Mouse (Mus musculus): ENCODE data around the gene Gm17581. TPM values are rescaled to one million over a fixed set of nuclear protein-coding genes. Genes with fewer than 3 reads are reported as not detected.
"Not testable (repeated sequence)": the region's sequence is repeated elsewhere in the genome, so short reads cannot be mapped to it uniquely, and the experiment has no call there.

Gm17581 gene
- polyA plus RNA-seq, 1 experiment from 2014 or later = not detected

- no peaks in the 10 kb centered on the region for H3K4me1 ChIP-seq (ENCODE audit: insufficient read depth)
- H3K9ac ChIP-seq = no peak overlapping the region
- no peak for TF ChIP-seq CTCF (IDR thresholded peaks at IDR 0.05; ENCODE audit: low read depth)
- no peaks in the 10 kb centered on the region for H3K27me3 ChIP-seq (ENCODE audit: insufficient read depth, low read length)
- H3K27ac ChIP-seq (ENCODE audit: low read depth) = no peak overlapping the region
- WGBS = 54% methylated on average over 19 of the region's 19 CpGs
- no peak overlapping the region for H3K4me2 ChIP-seq
- H3K36me3 ChIP-seq (ENCODE audit: insufficient read depth) = 0 out of 2 replicates have a peak, but pooled peaks cover 15% of the 10 kb centered on the region
- DNase-seq (no peak), ATAC-seq (ENCODE audit: insufficient read depth) (no peak)
- no peak overlapping the region for H3K4me3 ChIP-seq (ENCODE audit: low read depth, low read length)
- no peaks in the 10 kb centered on the region for H3K9me3 ChIP-seq (ENCODE audit: low read depth, low read length)
These were observed 34.2 kb downstream of the Gm17581 start for GRCm38 (mm10) chr2:155701399-155701919.

- 89% methylated on average over 6 of the region's 6 CpGs for WGBS
- DNase-seq; H3K4me2 ChIP-seq; H3K9me3 ChIP-seq (ENCODE audit: low read depth, low read length); H3K36me3 ChIP-seq (ENCODE audit: insufficient read depth); H3K4me1 ChIP-seq (ENCODE audit: insufficient read depth); ATAC-seq (ENCODE audit: insufficient read depth); H3K9ac ChIP-seq; H3K27me3 ChIP-seq (ENCODE audit: insufficient read depth, low read length); H3K27ac ChIP-seq (ENCODE audit: low read depth); H3K4me3 ChIP-seq (ENCODE audit: low read depth, low read length): not testable (repeated sequence)
These were observed 37.2 kb downstream of the Gm17581 start for GRCm38 (mm10) chr2:155698443-155698842.

DNA sequence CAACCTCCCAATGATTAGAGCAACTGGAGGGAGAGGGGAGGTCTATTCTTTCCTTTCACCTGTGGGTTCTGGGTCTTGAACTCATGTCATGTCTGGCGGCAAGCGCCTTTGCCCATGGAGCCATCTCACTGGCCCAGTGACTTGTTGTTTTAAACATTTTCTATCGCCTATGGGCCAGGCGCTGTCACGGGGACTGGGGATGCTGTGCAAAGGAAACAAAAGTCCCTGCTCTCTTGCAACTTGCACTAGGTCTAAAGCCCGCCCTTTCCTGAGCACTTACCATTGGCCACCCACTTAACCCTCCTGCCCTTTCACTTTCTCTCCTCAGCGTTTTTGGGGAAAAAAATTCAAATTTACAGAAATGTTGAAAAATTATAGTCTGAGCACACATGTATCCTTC lies 38.8 kb downstream of the Gm17581 start:
- Histone ChIP-seq H3K4me2 (no peak overlapping the region), H3K4me1 (ENCODE audit: insufficient read depth) (no peaks in the 10 kb centered on the region), H3K4me3 (ENCODE audit: low read depth, low read length) (no peak overlapping the region), H3K36me3 (ENCODE audit: insufficient read depth) (no peaks in the 10 kb centered on the region), H3K27ac (ENCODE audit: low read depth) (no peak overlapping the region), H3K9ac (no peak overlapping the region), H3K9me3 (ENCODE audit: low read depth, low read length) (no peaks in the 10 kb centered on the region), H3K27me3 (ENCODE audit: insufficient read depth, low read length) (no peaks in the 10 kb centered on the region)
- 62% methylated on average over 7 of the region's 7 CpGs for WGBS
- ATAC-seq (ENCODE audit: insufficient read depth) = no peak
- no peak for TF ChIP-seq CTCF (IDR thresholded peaks at IDR 0.05; ENCODE audit: low read depth)
- no peak for DNase-seq

GRCm38 (mm10) chr2:155696091-155696558 lies 39.5 kb downstream of the Gm17581 start:
- no peak overlapping the region for H3K4me3 ChIP-seq (ENCODE audit: low read depth, low read length)
- WGBS = 18% methylated on average over 7 of the region's 7 CpGs

GRCm38 (mm10) chr2:155695316-155695715 lies 40.4 kb downstream of the Gm17581 start:
- TF ChIP-seq CTCF (IDR thresholded peaks at IDR 0.05; ENCODE audit: low read depth) = no peak
- Histone ChIP-seq H3K9me3 (ENCODE audit: low read depth, low read length) (no peaks in the 10 kb centered on the region), H3K4me3 (ENCODE audit: low read depth, low read length) (no peak overlapping the region), H3K27ac (ENCODE audit: low read depth) (no peak overlapping the region), H3K9ac (no peak overlapping the region), H3K27me3 (ENCODE audit: insufficient read depth, low read length) (no peaks in the 10 kb centered on the region), H3K4me1 (ENCODE audit: insufficient read depth) (peaks cover 6% of the 10 kb centered on the region; the same call in 1 of the 2 replicates), H3K4me2 (no peak overlapping the region), H3K36me3 (ENCODE audit: insufficient read depth) (no peaks in the 10 kb centered on the region)
- 70% methylated on average over 3 of the region's 3 CpGs for WGBS
- ATAC-seq (ENCODE audit: insufficient read depth) (no peak), DNase-seq (no peak)

More at GRCm38 (mm10) chr2:155696091-155696558, 39.5 kb downstream of the Gm17581 start:
- H3K4me2 ChIP-seq = no peak overlapping the region
- H3K27me3 ChIP-seq (ENCODE audit: insufficient read depth, low read length) = no peaks in the 10 kb centered on the region
- no peaks in the 10 kb centered on the region for H3K9me3 ChIP-seq (ENCODE audit: low read depth, low read length)
- peak; percentile 93 for TF ChIP-seq CTCF (IDR thresholded peaks at IDR 0.05; ENCODE audit: low read depth)
- no peak overlapping the region for H3K9ac ChIP-seq
- no peak for ATAC-seq (ENCODE audit: insufficient read depth)
- H3K36me3 ChIP-seq (ENCODE audit: insufficient read depth) = no peaks in the 10 kb centered on the region
- 0 out of 2 replicates have a peak, but pooled peaks cover 2% of the 10 kb centered on the region for H3K4me1 ChIP-seq (ENCODE audit: insufficient read depth)
- no peak overlapping the region for H3K27ac ChIP-seq (ENCODE audit: low read depth)
- DNase-seq = peak; percentile 91

- no peaks in the 10 kb centered on the region for H3K36me3 ChIP-seq (ENCODE audit: insufficient read depth)
- DNase-seq = no peak
- no peak overlapping the region for H3K4me2 ChIP-seq
- no peak overlapping the region for H3K27ac ChIP-seq (ENCODE audit: low read depth)
- no peaks in the 10 kb centered on the region for H3K9me3 ChIP-seq (ENCODE audit: low read depth, low read length)
- 72% methylated on average over 2 of the region's 2 CpGs for WGBS
- H3K9ac ChIP-seq = no peak overlapping the region
- H3K4me1 ChIP-seq (ENCODE audit: insufficient read depth) = peaks cover 6% of the 10 kb centered on the region; the same call in 1 of the 2 replicates
- no peak for ATAC-seq (ENCODE audit: insufficient read depth)
- no peak for TF ChIP-seq CTCF (IDR thresholded peaks at IDR 0.05; ENCODE audit: low read depth)
- H3K27me3 ChIP-seq (ENCODE audit: insufficient read depth, low read length) = no peaks in the 10 kb centered on the region
- H3K4me3 ChIP-seq (ENCODE audit: low read depth, low read length) = no peak overlapping the region
These were observed 41.1 kb downstream of the Gm17581 start for GRCm38 (mm10) chr2:155694564-155694963.

DNA sequence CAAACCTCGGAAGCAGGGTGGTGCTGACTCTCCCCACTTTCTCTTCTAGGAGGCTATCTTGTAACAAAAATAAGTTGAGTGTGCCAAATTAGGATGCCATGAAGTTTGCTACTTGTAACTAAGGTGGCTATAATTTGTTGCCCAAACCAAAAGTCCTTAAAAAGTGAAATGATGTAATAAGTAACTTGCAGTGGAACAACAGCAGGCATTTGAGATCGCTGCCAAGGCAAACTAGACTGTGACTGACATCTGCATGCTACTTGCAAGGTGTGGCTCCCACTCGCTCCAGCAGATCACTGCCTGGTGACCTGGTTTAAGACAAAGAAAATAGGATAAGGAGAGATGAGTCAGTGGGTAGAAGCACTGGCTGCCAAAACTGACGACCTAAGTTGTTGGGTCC lies 42.5 kb downstream of the Gm17581 start:
- WGBS = 74% methylated on average over 4 of the region's 4 CpGs
- no peak for DNase-seq
- ATAC-seq (ENCODE audit: insufficient read depth) = no peak
- H3K27me3 ChIP-seq (ENCODE audit: insufficient read depth, low read length) = no peaks in the 10 kb centered on the region
- no peak for TF ChIP-seq CTCF (IDR thresholded peaks at IDR 0.05; ENCODE audit: low read depth)
- peaks cover 6% of the 10 kb centered on the region; the same call in 1 of the 2 replicates for H3K4me1 ChIP-seq (ENCODE audit: insufficient read depth)
- no peak overlapping the region for H3K4me2 ChIP-seq
- no peak overlapping the region for H3K4me3 ChIP-seq (ENCODE audit: low read depth, low read length)
- H3K9ac ChIP-seq = no peak overlapping the region
- no peaks in the 10 kb centered on the region for H3K9me3 ChIP-seq (ENCODE audit: low read depth, low read length)
- no peak overlapping the region for H3K27ac ChIP-seq (ENCODE audit: low read depth)
- H3K36me3 ChIP-seq (ENCODE audit: insufficient read depth) = no peaks in the 10 kb centered on the region
